Mouse (Mus musculus) skeletal muscle tissue, postnatal 0 days (tissue): Measurements from ENCODE around the gene Tmem229b. TPM values are rescaled to one million over a fixed set of nuclear protein-coding genes. Genes with fewer than 3 reads are reported as not detected.

Experiments
- polyA plus RNA-seq: library from polyadenylated mRNA; unstranded; fragments of >200 nt; fragmentation: Nextera tagmentation; extraction: Ambion mirVana; gene quantifications from 2 replicates; pipeline ENCODE4 v1.2.1, GENCODE M21; 2015

Tmem229b gene
- 2.5 and 3.5 TPM in 2 replicates for polyA plus RNA-seq

GRCm38 (mm10) chr12:79007126-79007753 is at the start of gene Tmem229b:
Gene Tmem229b, minus strand, starts transcription at chr12:79007627.

GRCm38 (mm10) chr12:79028911-79029861 is 21.8 kb upstream of the Tmem229b start, which contains the start of gene Plekhh1:
Gene Plekhh1, plus strand, starts transcription at chr12:79029163.

Other genes with a start within 250 kb of the Tmem229b start
- 59.2 and 59.4 TPM in 2 replicates for gene Atp6v1d, start 146.0 kb downstream of the Tmem229b start, polyA plus RNA-seq
- gene Eif2s1, start 145.8 kb downstream of the Tmem229b start, polyA plus RNA-seq, result 76.6 and 80.7 TPM in 2 replicates
- 0.21 and 0.95 TPM in 2 replicates for gene Plek2, start 100.7 kb downstream of the Tmem229b start, polyA plus RNA-seq
- gene Plekhh1, start 21.5 kb upstream of the Tmem229b start, polyA plus RNA-seq, result 0.42 and 0.54 TPM in 2 replicates
- gene Pigh, start 82.0 kb upstream of the Tmem229b start, polyA plus RNA-seq, result 5.1 and 7.2 TPM in 2 replicates
- gene Arg2, start 123.2 kb upstream of the Tmem229b start, polyA plus RNA-seq, result not detected in 2 replicates
- 65.0 and 72.1 TPM in 2 replicates for gene Vti1b, start 165.0 kb upstream of the Tmem229b start, polyA plus RNA-seq
- 5.9 and 6.8 TPM in 2 replicates for gene Rdh11, start 184.7 kb upstream of the Tmem229b start, polyA plus RNA-seq
- 0.76 and 2.2 TPM in 2 replicates for gene Rdh12, start 201.3 kb upstream of the Tmem229b start, polyA plus RNA-seq